Mouse (Mus musculus) regulatory T cell (primary cell): ENCODE data around the gene Ccnc.

Experiments used
- in situ Hi-C: fragments of 300-600 bp; cut with MboI, MseI; formaldehyde crosslinking; loops from one replicate; pipeline ENCODE4 v1.15.1; 2025; ENCODE audit warnings: high pct_unique_total_duplicates

Ccnc gene

GRCm38 (mm10) chr4:21727615-21728165, at the start of gene Ccnc:
Gene Ccnc (plus strand): TSS chr4:21727701.
- in situ Hi-C loops, result loop anchor here (5.0 kb wide), 1 partner anchor 155 kb away; no protein-coding TSS in a partner anchor

- in situ Hi-C loops, result no loop called here
Measured at GRCm38 (mm10) chr4:21678101-21678974, 49.2 kb upstream of the Ccnc start.

GRCm38 (mm10) chr4:21678975-21679623, 48.4 kb upstream of the Ccnc start:
- in situ Hi-C loops, result no loop called here

- in situ Hi-C loops, result loop anchor here (5.0 kb wide), 1 partner anchor 48 kb away; no protein-coding TSS in a partner anchor
Measured at GRCm38 (mm10) chr4:21679624-21680480, 47.6 kb upstream of the Ccnc start.

GRCm38 (mm10) chr4:21680971-21681370, 46.5 kb upstream of the Ccnc start:
- in situ Hi-C loops, result loop anchor here (5.0 kb wide), 1 partner anchor 49 kb away; no protein-coding TSS in a partner anchor

- in situ Hi-C loops, result loop anchor here (5.0 kb wide), 1 partner anchor 50 kb away; no protein-coding TSS in a partner anchor
Measured at GRCm38 (mm10) chr4:21682421-21683150, 44.9 kb upstream of the Ccnc start.

- in situ Hi-C loops, result loop anchor here (5.0 kb wide), 1 partner anchor 52 kb away; no protein-coding TSS in a partner anchor
Measured at GRCm38 (mm10) chr4:21684341-21684970, 43.0 kb upstream of the Ccnc start.

GRCm38 (mm10) chr4:21685595-21686091, 41.9 kb upstream of the Ccnc start, which contains the start of gene Prdm13:
Gene Prdm13 (minus strand): TSS chr4:21685963.
- in situ Hi-C loops, result no loop called here

- in situ Hi-C loops, result no loop called here
Measured at GRCm38 (mm10) chr4:21686416-21686815, 41.1 kb upstream of the Ccnc start.

GRCm38 (mm10) chr4:21686934-21687333, 40.6 kb upstream of the Ccnc start:
- in situ Hi-C loops, result no loop called here

GRCm38 (mm10) chr4:21687783-21688702, 39.5 kb upstream of the Ccnc start:
- in situ Hi-C loops, result no loop called here

GRCm38 (mm10) chr4:21688703-21689200, 38.7 kb upstream of the Ccnc start:
- in situ Hi-C loops, result no loop called here

GRCm38 (mm10) chr4:21689492-21689941, 38.0 kb upstream of the Ccnc start:
- in situ Hi-C loops, result no loop called here

GRCm38 (mm10) chr4:21690221-21690620, 37.3 kb upstream of the Ccnc start:
- in situ Hi-C loops, result no loop called here

GRCm38 (mm10) chr4:21695638-21696254, 31.8 kb upstream of the Ccnc start:
- in situ Hi-C loops, result loop anchor here (5.0 kb wide), 2 partner anchors 93 to 153 kb away; no protein-coding TSS in a partner anchor

- in situ Hi-C loops, result no loop called here
Measured at GRCm38 (mm10) chr4:21705046-21705445, 22.5 kb upstream of the Ccnc start.

- in situ Hi-C loops, result no loop called here
Measured at GRCm38 (mm10) chr4:21712147-21712546, 15.4 kb upstream of the Ccnc start.
